Mouse (Mus musculus) liver, adult (tissue): Measurements from ENCODE around the gene Ptchd4.

Source experiments
- GATA4 ChIP-seq: IDR thresholded peaks from 2 replicates; pipeline ENCODE4 v1.6.1; 2014; ENCODE audit warnings: mild to moderate bottlenecking, low read length; ENCODE audit not compliant: insufficient replicate concordance

Ptchd4 gene

GRCm38 (mm10) chr17:42363085-42363710 lies 47.5 kb downstream of the Ptchd4 start:
- no peak for TF ChIP-seq GATA4

GRCm38 (mm10) chr17:42364716-42365115 lies 49.0 kb downstream of the Ptchd4 start:
- TF ChIP-seq GATA4, result no peak

- TF ChIP-seq GATA4, result no peak
These were observed 59.1 kb downstream of the Ptchd4 start for GRCm38 (mm10) chr17:42374881-42375280.

- TF ChIP-seq GATA4, result no peak
These were observed 77.3 kb downstream of the Ptchd4 start for GRCm38 (mm10) chr17:42393086-42393485.

- TF ChIP-seq GATA4, result no peak
These were observed 79.6 kb downstream of the Ptchd4 start for GRCm38 (mm10) chr17:42395299-42395698.

GRCm38 (mm10) chr17:42418449-42418848 lies 102.7 kb downstream of the Ptchd4 start:
- no peak for TF ChIP-seq GATA4

- no peak for TF ChIP-seq GATA4
These were observed 112.2 kb downstream of the Ptchd4 start for GRCm38 (mm10) chr17:42427961-42428360.

GRCm38 (mm10) chr17:42430380-42430779 lies 114.6 kb downstream of the Ptchd4 start:
- no peak for TF ChIP-seq GATA4

GRCm38 (mm10) chr17:42452235-42452634 lies 136.5 kb downstream of the Ptchd4 start:
- TF ChIP-seq GATA4, result no peak

GRCm38 (mm10) chr17:42456441-42456840 lies 140.7 kb downstream of the Ptchd4 start:
- TF ChIP-seq GATA4, result no peak

- TF ChIP-seq GATA4, result no peak
These were observed 147.0 kb downstream of the Ptchd4 start for GRCm38 (mm10) chr17:42462726-42463125.

- no peak for TF ChIP-seq GATA4
These were observed 164.6 kb downstream of the Ptchd4 start for GRCm38 (mm10) chr17:42480173-42480991.

- no peak for TF ChIP-seq GATA4
These were observed 193.9 kb downstream of the Ptchd4 start for GRCm38 (mm10) chr17:42509356-42510262.

GRCm38 (mm10) chr17:42530147-42530546 lies 214.4 kb downstream of the Ptchd4 start:
- TF ChIP-seq GATA4, result no peak

- no peak for TF ChIP-seq GATA4
These were observed 233.8 kb downstream of the Ptchd4 start for GRCm38 (mm10) chr17:42549578-42549977.
